11 mouse cellular contexts compared by ENCODE assay signal in the genomic region with DNA sequence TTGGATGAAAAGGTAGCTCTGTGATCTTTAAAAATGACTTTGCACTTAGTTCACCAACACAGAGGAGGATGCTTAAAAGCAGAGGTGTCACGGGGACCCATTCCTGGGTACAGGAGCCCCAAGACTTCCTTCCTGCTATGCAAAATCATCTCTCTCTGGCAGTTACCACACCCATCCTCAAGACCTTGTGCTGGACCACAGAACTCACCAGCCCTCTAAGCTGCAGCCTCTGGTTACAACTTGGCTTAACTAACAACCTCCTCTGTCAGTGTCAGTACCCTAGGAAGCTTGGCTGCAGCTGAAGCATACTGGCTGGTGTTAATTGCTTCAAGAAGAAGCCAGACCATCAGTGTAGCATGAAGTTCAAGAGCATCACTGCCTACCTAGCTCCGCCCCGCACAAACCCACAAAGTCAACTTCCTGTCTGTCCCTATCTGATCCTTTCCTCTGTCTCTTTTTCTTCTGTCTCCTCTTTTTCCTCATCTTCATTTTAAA. TPM values are rescaled to one million over a fixed set of nuclear protein-coding genes. Genes with fewer than 3 reads are reported as not detected.
DNase-seq lines count a peak whose midpoint lies in the region; ATAC-seq and TF ChIP-seq lines count a peak whose summit lies in the region.
"Had no signal": no experiment of that assay in that cellular context is flagged by ENCODE, and none has a peak within 500 bp of the region (broad histone marks: within the 10 kb centered on the region; RNA-seq: fewer than 3 reads in every experiment).

No protein-coding gene starts in this region.

- H3K9me3 ChIP-seq in midbrain, embryonic 11.5 days (ENCODE audit: control insufficient read depth, low read length): no peaks in the 10 kb centered on the region
- no peaks in the 10 kb centered on the region for H3K9me3 ChIP-seq in midbrain, postnatal 0 days (ENCODE audit: low read length)
- no peaks in the 10 kb centered on the region for H3K9me3 ChIP-seq in embryonic facial prominence, embryonic 12.5 days
- no peaks in the 10 kb centered on the region for H3K9me3 ChIP-seq in midbrain, embryonic 10.5 days (replicated peaks)
- H3K9me3 ChIP-seq: kidney, embryonic 15.5 days; liver, embryonic 13.5 days had no signal

- DNase-seq in midbrain, embryonic 11.5 days (ENCODE audit: low spot score, missing footprints): peak; percentile 66
- no peak for DNase-seq in midbrain, postnatal 0 days (ENCODE audit: low spot score)
- peak; percentile 76 for DNase-seq in thymus, postnatal 4 days
- no peak for DNase-seq in cerebellum, postnatal 10 days
- DNase-seq in right cerebral cortex, adult 2 months (ENCODE audit: low spot score in 2 of 2): no peak
- no peak for DNase-seq in midbrain, embryonic 10.5 days (ENCODE audit: low spot score)
- DNase-seq: cerebellum, adult 11-12 months; liver, embryonic 13.5 days had no signal

- H3K9ac ChIP-seq in midbrain, embryonic 11.5 days (ENCODE audit: low read length): no peak overlapping the region
- no peak overlapping the region for H3K9ac ChIP-seq in midbrain, postnatal 0 days (replicated peaks; ENCODE audit: low read length, poor library complexity, severe bottlenecking)
- no peak overlapping the region for H3K9ac ChIP-seq in embryonic facial prominence, embryonic 12.5 days
- H3K9ac ChIP-seq: kidney, embryonic 15.5 days; liver, embryonic 13.5 days had no signal

- WGBS in midbrain, embryonic 11.5 days: 94% methylated on average over 3 of the region's 3 CpGs
- WGBS in midbrain, postnatal 0 days: 89% methylated on average over 3 of the region's 3 CpGs
- WGBS in embryonic facial prominence, embryonic 12.5 days: 75% methylated on average over 3 of the region's 3 CpGs
- 81% methylated on average over 3 of the region's 3 CpGs for WGBS in midbrain, embryonic 10.5 days

- no peak overlapping the region for H3K4me3 ChIP-seq in midbrain, embryonic 11.5 days (ENCODE audit: low read depth, low read length)
- no peak overlapping the region for H3K4me3 ChIP-seq in midbrain, postnatal 0 days (ENCODE audit: low read depth, low read length)
- no peak overlapping the region for H3K4me3 ChIP-seq in embryonic facial prominence, embryonic 12.5 days
- no peak overlapping the region for H3K4me3 ChIP-seq in midbrain, embryonic 10.5 days
- H3K4me3 ChIP-seq: kidney, embryonic 15.5 days; liver, embryonic 13.5 days had no signal

- no peak for ATAC-seq in midbrain, embryonic 11.5 days (ENCODE audit: low FRiP score)
- ATAC-seq in midbrain, postnatal 0 days (ENCODE audit: low FRiP score): no peak
- ATAC-seq in embryonic facial prominence, embryonic 12.5 days (ENCODE audit: insufficient number of reproducible peaks, insufficient read depth, low FRiP score, low TSS enrichment): no peak
- ATAC-seq in monocyte, adult 5-6 weeks (replicated peaks; ENCODE audit: insufficient number of reproducible peaks, low FRiP score, low TSS enrichment, poor library complexity, severe bottlenecking): peak; percentile 59

- H3K27me3 ChIP-seq in midbrain, embryonic 11.5 days (ENCODE audit: control insufficient read depth, insufficient read depth, low read length): no peaks in the 10 kb centered on the region
- no peaks in the 10 kb centered on the region for H3K27me3 ChIP-seq in midbrain, postnatal 0 days (ENCODE audit: insufficient read depth, low read length)
- no peaks in the 10 kb centered on the region for H3K27me3 ChIP-seq in embryonic facial prominence, embryonic 12.5 days
- H3K27me3 ChIP-seq in midbrain, embryonic 10.5 days (ENCODE audit: low read depth, poor library complexity, severe bottlenecking): no peaks in the 10 kb centered on the region
- H3K27me3 ChIP-seq: kidney, embryonic 15.5 days; liver, embryonic 13.5 days had no signal

- no peak overlapping the region for H3K27ac ChIP-seq in midbrain, embryonic 11.5 days (ENCODE audit: low read depth, low read length)
- no peak overlapping the region for H3K27ac ChIP-seq in midbrain, postnatal 0 days (ENCODE audit: low read depth, low read length)
- peak overlapping the region; percentile 80 for H3K27ac ChIP-seq in embryonic facial prominence, embryonic 12.5 days
- H3K27ac ChIP-seq in midbrain, embryonic 10.5 days (replicated peaks): no peak overlapping the region
- H3K27ac ChIP-seq: kidney, embryonic 15.5 days had no signal

- H3K4me1 ChIP-seq in midbrain, embryonic 11.5 days (ENCODE audit: control insufficient read depth, insufficient read depth, low read length): 0 out of 2 replicates have a peak, but pooled peaks cover 2% of the 10 kb centered on the region
- peaks cover 6% of the 10 kb centered on the region; the same call in 1 of the 2 replicates for H3K4me1 ChIP-seq in midbrain, postnatal 0 days (ENCODE audit: insufficient read depth, low read length)
- H3K4me1 ChIP-seq in embryonic facial prominence, embryonic 12.5 days: peaks cover 67% of the 10 kb centered on the region
- peaks cover 9% of the 10 kb centered on the region; the same call in 1 of the 2 replicates for H3K4me1 ChIP-seq in midbrain, embryonic 10.5 days

- no peak for TF ChIP-seq CTCF in midbrain, postnatal 0 days (IDR thresholded peaks at IDR 0.05)

- H3K4me2 ChIP-seq in midbrain, embryonic 11.5 days: no peak overlapping the region
- no peak overlapping the region for H3K4me2 ChIP-seq in midbrain, postnatal 0 days (ENCODE audit: low read depth, low read length, poor library complexity, severe bottlenecking)
- no peak overlapping the region for H3K4me2 ChIP-seq in embryonic facial prominence, embryonic 12.5 days (replicated peaks)
- H3K4me2 ChIP-seq: kidney, embryonic 15.5 days; liver, embryonic 13.5 days had no signal

- H3K36me3 ChIP-seq in midbrain, embryonic 11.5 days (ENCODE audit: control insufficient read depth, insufficient read depth, low read length): no peaks in the 10 kb centered on the region
- H3K36me3 ChIP-seq in midbrain, postnatal 0 days (ENCODE audit: insufficient read depth, low read length): no peaks in the 10 kb centered on the region
- no peaks in the 10 kb centered on the region for H3K36me3 ChIP-seq in embryonic facial prominence, embryonic 12.5 days
- H3K36me3 ChIP-seq in midbrain, embryonic 10.5 days: no peaks in the 10 kb centered on the region
- H3K36me3 ChIP-seq: kidney, embryonic 15.5 days; liver, embryonic 13.5 days had no signal

RNA-seq across cellular contexts. Expression of a gene that starts 12.8 kb away (rescaled TPM):
- polyA plus RNA-seq in midbrain, embryonic 11.5 days (2014; fragmentation: Nextera tagmentation; extraction: Ambion mirVana): 10.1 and 14.0 TPM in 2 replicates
- 51.6 and 68.9 TPM in 2 replicates for total RNA-seq in midbrain, postnatal 0 days (2014; rRNA removed)
- polyA plus RNA-seq in midbrain, postnatal 0 days (2015; fragmentation: Nextera tagmentation; extraction: Ambion mirVana): 13.2 and 16.7 TPM in 2 replicates
- 27.0 and 30.8 TPM in 2 replicates for polyA plus RNA-seq in embryonic facial prominence, embryonic 12.5 days (2016; fragmentation: Nextera tagmentation; extraction: Ambion mirVana)
- 321 to 541 TPM (median 341 TPM) in 3 replicates for total RNA-seq in monocyte, adult 5-6 weeks (2017)
- 7.8 and 10.8 TPM in 2 replicates for polyA plus RNA-seq in midbrain, embryonic 10.5 days (2016; fragmentation: Nextera tagmentation; extraction: Ambion mirVana)

Comparison
In these comparisons a context has a peak if more than half of its experiments do, and no peak if none do; other contexts are left out.
1. DNase-seq: peak in midbrain, embryonic 11.5 days (single experiment) and thymus, postnatal 4 days (single experiment); none in midbrain, postnatal 0 days (single experiment), cerebellum, postnatal 10 days (0 of 2), right cerebral cortex, adult 2 months (0 of 2) and midbrain, embryonic 10.5 days (single experiment).